Mouse (Mus musculus) spleen, adult 2 months (tissue): ENCODE results near the gene Fry.

Experiments used
- CTCF ChIP-seq: fragments of 200-500 bp; IDR thresholded peaks from 2 replicates; pipeline ENCODE4 v1.5.1; 2011; ENCODE audit warnings: mild to moderate bottlenecking, inconsistent platforms; ENCODE audit not compliant: insufficient read depth, insufficient read length, insufficient replicate concordance; ENCODE audit errors: extremely low read depth
- POLR2A ChIP-seq: fragments of 200-500 bp; IDR thresholded peaks from 2 replicates; pipeline ENCODE4 v1.6.1; 2011; ENCODE audit warnings: low read depth, low read length, inconsistent platforms

GRCm38 (mm10) chr5:150071738-150072137 is 46.7 kb upstream of the Fry start:
- TF ChIP-seq POLR2A (no peak), CTCF (no peak)
